In the genomic region with DNA sequence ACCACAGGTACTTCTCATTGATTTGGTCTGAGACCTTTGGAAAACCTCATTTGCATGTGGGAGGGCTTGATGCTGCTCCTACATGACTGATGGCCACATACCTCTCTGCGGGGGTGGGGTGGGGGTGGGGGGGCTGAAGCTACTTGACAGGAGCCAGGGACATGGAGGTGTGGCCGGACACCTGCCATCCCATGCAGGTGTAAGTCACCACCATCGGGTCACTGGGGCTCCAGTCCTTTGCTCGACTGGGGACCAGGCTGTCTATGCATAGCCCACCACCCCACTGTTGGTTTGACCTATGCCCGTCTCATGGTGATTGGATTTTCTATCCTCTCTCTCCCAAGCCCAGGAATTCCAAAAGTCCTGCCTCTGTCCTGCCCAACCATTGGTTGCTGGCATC, we compare ENCODE assay signal across 16 mouse cellular contexts. TPM values are rescaled to one million over a fixed set of nuclear protein-coding genes. Genes with fewer than 3 reads are reported as not detected.
"Had no signal": no experiment of that assay in that cellular context is flagged by ENCODE, and none has a peak within 500 bp of the region (broad histone marks: within the 10 kb centered on the region; RNA-seq: fewer than 3 reads in every experiment).

No protein-coding gene starts in this region.

- H3K9me3 ChIP-seq: limb, embryonic 15.5 days; liver, embryonic 12.5 days had no signal

- H3K4me3 ChIP-seq: limb, embryonic 15.5 days; liver, embryonic 12.5 days; myocyte had no signal

- H3K4me2 ChIP-seq: limb, embryonic 15.5 days; liver, embryonic 12.5 days; lung, embryonic 14.5 days; midbrain, embryonic 11.5 days had no signal

- H3K27ac ChIP-seq: limb, embryonic 15.5 days; liver, embryonic 12.5 days had no signal

- H3K9ac ChIP-seq: limb, embryonic 15.5 days; liver, embryonic 12.5 days; lung, embryonic 14.5 days had no signal

- H3K4me1 ChIP-seq: limb, embryonic 15.5 days; liver, embryonic 12.5 days had no signal

- ATAC-seq: liver, embryonic 12.5 days had no signal

- DNase-seq: kidney, adult 8-10 months; kidney, postnatal 10 days; left cerebral cortex, postnatal 4 days; lung, embryonic 14.5 days; lung, postnatal 10 days; lung, postnatal 4 days; retina, postnatal 1 day; right cerebral cortex, postnatal 4 days; spleen, adult 18-20 months; thymus, adult 18-20 months; thymus, postnatal 14 days had no signal

- H3K27me3 ChIP-seq: limb, embryonic 15.5 days; liver, embryonic 12.5 days had no signal

RNA-seq across cellular contexts. Expression of gene Nkx3-2, which starts 17.6 kb away (rescaled TPM):
- polyA plus RNA-seq: liver, embryonic 16.5 days; lung, embryonic 14.5 days had no signal
